Mouse (Mus musculus) cortical plate, adult 2 months (tissue): ENCODE measurements around the gene Amfr.

Source experiments
- CTCF ChIP-seq: fragments of 200-500 bp; IDR thresholded peaks from 2 replicates; pipeline ENCODE4 v1.5.1; 2011; ENCODE audit warnings: mild to moderate bottlenecking, control low read depth, low read length; ENCODE audit not compliant: insufficient read depth; ENCODE audit errors: extremely low read depth
- POLR2A ChIP-seq: fragments of 200-500 bp; IDR thresholded peaks from 2 replicates; pipeline ENCODE4 v1.6.1; 2011; ENCODE audit warnings: mild to moderate bottlenecking, low read length, control low read depth; ENCODE audit not compliant: insufficient read depth; ENCODE audit errors: extremely low read depth

- no peak for TF ChIP-seq CTCF
- no peak for TF ChIP-seq POLR2A
Observed at GRCm38 (mm10) chr8:94035200-94035599, 22.6 kb upstream of the Amfr start.
